Mouse (Mus musculus) liver, postnatal 0 days (tissue): ENCODE results near the gene Cd59b. TPM values are rescaled to one million over a fixed set of nuclear protein-coding genes. Genes with fewer than 3 reads are reported as not detected.

Source experiments
- ATAC-seq: fragments of 200-750 bp; cut with Nextera tagmentation; 2 replicates; pipeline ENCODE4 v1.8.0; 2017; ENCODE audit warnings: mild to moderate bottlenecking, moderate library complexity
- DNase-seq: peaks from one replicate; pipeline ENCODE4 v3.0.0-alpha.2; 2016
- H3K27ac ChIP-seq: fragments of 300-500 bp; sonication (generic); 2 replicates; pipeline ENCODE4 v1.5.1; 2014; ENCODE audit warnings: antibody characterized with exemption, moderate library complexity, mild to moderate bottlenecking, low read depth
- H3K27me3 ChIP-seq: fragments of 300-500 bp; sonication (generic); 2 replicates; pipeline ENCODE4 v1.6.1; 2014; ENCODE audit warnings: low read length, control low read depth, mixed read lengths; ENCODE audit not compliant: insufficient read depth
- H3K36me3 ChIP-seq: fragments of 300-500 bp; sonication (generic); replicated peaks from 2 replicates; pipeline ENCODE4 v1.6.1; 2014; ENCODE audit warnings: mild to moderate bottlenecking, control low read depth, low read length, moderate library complexity, mixed read lengths; ENCODE audit not compliant: insufficient read depth
- H3K4me1 ChIP-seq: fragments of 300-500 bp; sonication (generic); 2 replicates; pipeline ENCODE4 v1.6.1; 2014; ENCODE audit warnings: antibody characterized with exemption, mild to moderate bottlenecking, control low read depth; ENCODE audit not compliant: insufficient read depth
- H3K4me2 ChIP-seq: fragments of 300-500 bp; sonication (generic); 2 replicates; pipeline ENCODE4 v1.6.1; 2014; ENCODE audit warnings: low read depth, mild to moderate bottlenecking, low read length, moderate library complexity, mixed read lengths
- H3K4me3 ChIP-seq: fragments of 300-500 bp; sonication (generic); 2 replicates; pipeline ENCODE4 v1.5.1; 2014; ENCODE audit warnings: low read depth, low read length
- H3K9ac ChIP-seq: fragments of 300-500 bp; sonication (generic); replicated peaks from 2 replicates; pipeline ENCODE4 v1.6.1; 2014; ENCODE audit warnings: mild to moderate bottlenecking, moderate library complexity
- H3K9me3 ChIP-seq: fragments of 300-500 bp; sonication (generic); 2 replicates; pipeline ENCODE4 v1.6.1; 2016; ENCODE audit warnings: mild to moderate bottlenecking, control low read depth, low read length, mixed read lengths
- CTCF ChIP-seq: sonication (generic); IDR thresholded peaks from 2 replicates; pipeline ENCODE4 v1.5.1; 2016; ENCODE audit warnings: antibody characterized with exemption, low read depth
- EP300 ChIP-seq: IDR thresholded peaks from 2 replicates; pipeline ENCODE4 v1.6.1; 2016; ENCODE audit warnings: antibody characterized with exemption, low read depth, mild to moderate bottlenecking
- whole genome bisulfite sequencing: fragments of 180-500 bp; shearing (Covaris S2); extraction: QIAGEN DNeasy Blood & Tissue Kit; methylation state at CpG from one replicate; pipeline ENCODE4 v1.1.7; 2014; ENCODE audit not compliant: insufficient replicate concordance; 5-methylcytosine and 5-hydroxymethylcytosine counted together
- polyA plus RNA-seq: library from polyadenylated mRNA; unstranded; fragments of >200 nt; fragmentation: Nextera tagmentation; extraction: Ambion mirVana; gene quantifications from 2 replicates; pipeline ENCODE4 v1.2.1, GENCODE M21; 2015

Cd59b gene
- polyA plus RNA-seq, 1 experiment from 2014 or later = 4.4 TPM

- WGBS = 48% methylated on average over 8 of the region's 8 CpGs
- Histone ChIP-seq H3K9ac (peak overlapping the region; percentile 98), H3K27me3 (0 out of 2 replicates have a peak, but pooled peaks cover 3% of the 10 kb centered on the region), H3K4me3 (peak overlapping the region; percentile 93), H3K4me2 (peak overlapping the region; percentile 99), H3K27ac (peak overlapping the region; percentile 97), H3K4me1 (peaks cover 25% of the 10 kb centered on the region), H3K36me3 (peaks cover 4% of the 10 kb centered on the region; the same call in 1 of the 2 replicates), H3K9me3 (no peaks in the 10 kb centered on the region)
- peak; percentile 69 for ATAC-seq
- TF ChIP-seq EP300 = peak; percentile 100
- TF ChIP-seq CTCF = no peak
- peak; percentile 48 for DNase-seq
These were observed 52.2 kb downstream of the Cd59b start for GRCm38 (mm10) chr2:104121681-104122504.

DNA sequence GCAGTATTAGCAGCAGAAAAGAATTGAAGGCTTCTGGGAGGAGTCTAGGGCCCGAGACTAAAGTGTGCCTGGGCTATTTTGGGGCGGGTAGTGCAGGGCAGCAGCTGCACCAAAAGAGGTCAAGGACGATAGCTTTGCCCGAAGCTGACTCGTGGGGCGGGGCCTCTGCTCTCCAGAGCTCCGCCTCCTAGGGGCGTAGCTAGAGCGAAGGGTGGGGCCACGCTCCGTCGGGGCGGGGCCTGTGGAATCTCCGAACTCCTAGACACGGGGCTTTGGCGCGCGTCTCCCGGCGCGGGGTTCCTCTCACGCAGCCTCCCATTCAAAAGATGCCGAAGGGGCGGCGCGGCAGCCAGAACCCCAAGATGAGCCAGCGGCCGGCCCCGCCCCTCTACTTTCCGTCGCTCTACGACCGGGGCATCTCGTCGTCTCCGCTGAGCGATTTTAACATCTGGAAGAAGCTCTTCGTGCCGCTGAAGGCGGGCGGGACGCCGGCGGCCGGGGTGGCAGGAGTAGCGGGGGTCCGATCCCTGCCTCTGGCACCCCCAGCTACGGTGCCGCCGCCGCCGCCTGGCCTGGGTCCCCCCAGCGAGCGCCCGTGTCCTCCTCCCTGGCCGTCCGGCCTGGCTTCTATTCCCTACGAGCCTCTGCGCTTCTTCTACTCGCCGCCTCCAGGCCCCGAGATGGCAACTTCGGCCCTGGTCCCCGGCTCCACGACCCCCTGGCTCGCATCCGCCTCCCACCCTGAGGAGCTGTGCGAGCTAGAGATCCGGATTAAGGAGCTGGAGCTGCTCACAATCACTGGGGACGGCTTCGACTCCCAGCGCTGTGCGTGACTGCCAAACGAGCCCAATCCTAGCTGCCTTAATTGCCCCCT, 53.1 kb downstream of the Cd59b start, which contains the start of gene A930018P22Rik:
A930018P22Rik (plus strand) TSS at position 265 of the 874 bp plus-strand sequence.
- H3K4me1 ChIP-seq = peaks cover 25% of the 10 kb centered on the region
- H3K27me3 ChIP-seq = 0 out of 2 replicates have a peak, but pooled peaks cover 3% of the 10 kb centered on the region
- H3K4me2 ChIP-seq = peak within 1 kb of the TSS; percentile 99
- H3K36me3 ChIP-seq = peaks cover 4% of the 10 kb centered on the region; the same call in 1 of the 2 replicates
- DNase-seq (peak; percentile 98), ATAC-seq (peak; percentile 90)
- H3K27ac ChIP-seq = peak within 1 kb of the TSS; percentile 97
- WGBS = under 1% methylated on average over 62 of the region's 74 CpGs
- TF ChIP-seq EP300 (no peak), CTCF (no peak)
- H3K9me3 ChIP-seq = no peaks in the 10 kb centered on the region
- peak within 1 kb of the TSS; percentile 93 for H3K4me3 ChIP-seq
- H3K9ac ChIP-seq = peak within 1 kb of the TSS; percentile 98

DNA sequence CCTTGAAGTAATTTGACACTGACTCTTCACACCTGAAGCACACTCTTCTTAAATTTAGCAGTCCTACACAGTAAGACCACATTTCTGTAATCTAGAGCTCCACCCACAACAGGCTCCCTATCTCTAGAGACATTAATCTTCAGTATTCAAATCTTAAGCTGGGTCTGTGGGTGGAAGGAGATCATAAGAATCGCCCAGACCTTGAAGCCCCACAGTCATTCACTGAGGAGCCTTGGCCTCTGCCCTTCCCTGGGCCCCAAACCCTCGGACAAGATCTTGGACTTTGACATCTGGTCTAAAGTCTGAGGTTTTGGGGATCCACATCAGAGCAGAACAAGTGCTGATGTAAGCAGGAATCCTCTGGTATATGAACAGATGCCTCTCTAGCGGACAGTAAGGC, 53.9 kb downstream of the Cd59b start:
- Histone ChIP-seq H3K4me1 (peaks cover 26% of the 10 kb centered on the region), H3K9me3 (no peaks in the 10 kb centered on the region), H3K4me2 (peak overlapping the region; percentile 99), H3K27ac (peak overlapping the region; percentile 97), H3K9ac (peak overlapping the region; percentile 98), H3K27me3 (peaks cover 6% of the 10 kb centered on the region; the same call in 1 of the 2 replicates), H3K36me3 (no peaks in the 10 kb centered on the region), H3K4me3 (peak overlapping the region; percentile 93)
- ATAC-seq (no peak), DNase-seq (peak; percentile 30)
- 34% methylated on average over 3 of the region's 3 CpGs for WGBS
- TF ChIP-seq EP300 (0 out of 2 replicates have a peak, but pooled peaks have one; percentile 68), CTCF (no peak)

DNA sequence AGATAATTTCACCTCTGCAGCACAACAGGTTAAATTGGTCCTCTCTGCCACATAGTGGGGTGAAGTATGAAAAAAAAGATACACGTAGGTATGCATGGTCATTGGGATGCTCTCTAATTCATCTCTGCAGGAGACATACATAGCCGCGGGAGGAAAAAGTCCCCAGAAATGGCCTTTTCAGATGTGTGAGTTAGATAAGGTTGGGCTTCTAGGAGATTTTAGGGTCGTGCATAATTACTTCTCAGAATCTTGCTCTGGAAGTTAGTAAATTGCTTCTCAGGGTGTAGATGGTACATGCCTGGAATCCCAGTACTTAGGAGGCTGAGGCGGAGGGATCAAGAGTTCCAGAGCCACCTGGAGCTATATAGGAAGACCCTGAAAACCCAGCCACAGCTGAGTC, 54.4 kb downstream of the Cd59b start:
- Histone ChIP-seq H3K27me3 (peaks cover 6% of the 10 kb centered on the region; the same call in 1 of the 2 replicates), H3K9me3 (no peaks in the 10 kb centered on the region), H3K36me3 (no peaks in the 10 kb centered on the region), H3K9ac (no peak overlapping the region), H3K4me2 (peak overlapping the region; percentile 99), H3K4me1 (peaks cover 28% of the 10 kb centered on the region), H3K27ac (no peak overlapping the region), H3K4me3 (no peak overlapping the region)
- WGBS = 56% methylated on average over 5 of the region's 5 CpGs
- TF ChIP-seq EP300 (no peak), CTCF (no peak)
- no peak for DNase-seq
- ATAC-seq = no peak

- H3K4me2 ChIP-seq = peak overlapping the region; percentile 38; the same call in 1 of the 2 replicates
- peaks cover 17% of the 10 kb centered on the region for H3K4me1 ChIP-seq
- H3K9me3 ChIP-seq = no peaks in the 10 kb centered on the region
- peak; percentile 50; the same call in 1 of the 2 replicates for TF ChIP-seq EP300
- no peak for TF ChIP-seq CTCF
- peak; percentile 60 for ATAC-seq
- H3K27ac ChIP-seq = peak overlapping the region; percentile 76
- no peak overlapping the region; the same call in 1 of the 2 replicates for H3K9ac ChIP-seq
- peak; percentile 62 for DNase-seq
- WGBS = 73% methylated on average over 13 of the region's 13 CpGs
- H3K36me3 ChIP-seq = no peaks in the 10 kb centered on the region
- H3K4me3 ChIP-seq = no peak overlapping the region
- peaks cover 6% of the 10 kb centered on the region; the same call in 1 of the 2 replicates for H3K27me3 ChIP-seq
These were observed 59.3 kb downstream of the Cd59b start for GRCm38 (mm10) chr2:104128803-104129531.
